Mouse (Mus musculus) lung, adult 2 months (tissue): ENCODE measurements around the gene Galnt7.

Experiments used
- CTCF ChIP-seq: fragments of 200-500 bp; IDR thresholded peaks from 2 replicates; pipeline ENCODE4 v1.5.1; 2011; ENCODE audit warnings: mild to moderate bottlenecking, low read length, control low read depth; ENCODE audit not compliant: insufficient read depth
- POLR2A ChIP-seq: fragments of 200-500 bp; IDR thresholded peaks from 2 replicates; pipeline ENCODE4 v1.6.1; 2011; ENCODE audit warnings: low read depth, mild to moderate bottlenecking, control low read depth, low read length, borderline replicate concordance; ENCODE audit errors: extremely low read depth

DNA sequence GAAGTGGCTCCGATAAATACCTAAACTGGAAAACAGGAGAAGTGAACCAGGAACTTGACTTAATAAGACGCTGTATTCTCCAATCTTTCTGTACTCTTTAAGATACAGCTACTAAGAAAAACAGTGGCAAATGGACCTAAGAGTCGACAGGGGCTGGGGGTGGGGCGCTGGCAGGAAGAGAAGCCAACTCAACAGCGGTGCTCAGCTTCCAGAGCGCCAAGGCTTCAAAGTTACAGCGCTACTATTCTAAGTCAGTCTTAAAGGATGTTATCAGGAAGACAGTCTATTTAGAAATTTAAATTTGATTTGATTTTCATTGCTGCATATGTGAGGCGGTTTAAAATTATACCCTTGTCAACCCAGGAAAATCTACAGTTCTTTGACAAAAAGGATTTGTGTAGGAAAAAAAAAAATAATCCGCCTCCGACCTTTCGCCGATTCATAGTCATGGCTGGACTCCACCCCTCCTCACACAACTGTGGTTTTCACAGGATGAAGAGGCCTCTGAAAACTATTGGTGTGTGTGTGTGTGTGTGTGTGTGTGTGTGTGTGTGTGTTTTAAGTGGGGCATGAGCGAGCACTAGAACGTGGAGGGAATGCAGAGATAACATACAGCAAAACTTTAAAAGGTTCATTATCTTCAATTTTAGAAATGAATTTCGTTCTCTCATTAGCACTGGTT lies 15.1 kb downstream of the Galnt7 start:
- TF ChIP-seq CTCF (no peak), POLR2A (no peak)
